Mouse (Mus musculus) adrenal gland (tissue): ENCODE measurements around the gene Wdr37.
"Not testable (repeated sequence)": the region's sequence is repeated elsewhere in the genome, so short reads cannot be mapped to it uniquely, and the experiment has no call there.

Experiments used
- intact Hi-C: fragments of 180-260 bp; cut with DNase I; formaldehyde crosslinking; loops from one replicate; pipeline ENCODE4 v1.15.1; 2025

Wdr37 gene

GRCm38 (mm10) chr13:8841846-8842245 lies 29.9 kb downstream of the Wdr37 start:
- intact Hi-C loops = not testable (repeated sequence)

- intact Hi-C loops = no loop called here
These were observed 30.8 kb downstream of the Wdr37 start for GRCm38 (mm10) chr13:8840941-8841340.

GRCm38 (mm10) chr13:8839937-8840336 lies 31.8 kb downstream of the Wdr37 start:
- intact Hi-C loops = no loop called here

DNA sequence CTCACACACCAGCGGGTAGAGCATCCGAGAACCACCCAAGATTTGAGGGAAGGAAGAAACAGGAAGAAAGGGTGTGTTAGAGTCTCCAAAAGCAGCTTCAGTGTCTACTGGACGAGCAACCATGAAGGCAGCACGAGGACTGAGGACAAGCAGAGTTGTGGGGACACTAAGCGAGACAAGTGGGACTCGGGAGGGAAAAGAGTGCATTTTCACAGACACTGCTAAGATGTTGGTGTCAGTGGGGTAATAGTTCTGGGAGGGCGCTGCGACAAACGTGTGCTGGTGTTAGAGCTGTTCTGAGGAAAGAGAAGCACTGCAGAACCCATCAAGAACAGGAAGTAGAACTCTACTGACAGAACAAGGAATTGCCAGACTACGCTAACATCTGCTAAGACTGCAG lies 32.6 kb downstream of the Wdr37 start:
- intact Hi-C loops = no loop called here

- intact Hi-C loops = no loop called here
These were observed 33.3 kb downstream of the Wdr37 start for GRCm38 (mm10) chr13:8838394-8838793.

DNA sequence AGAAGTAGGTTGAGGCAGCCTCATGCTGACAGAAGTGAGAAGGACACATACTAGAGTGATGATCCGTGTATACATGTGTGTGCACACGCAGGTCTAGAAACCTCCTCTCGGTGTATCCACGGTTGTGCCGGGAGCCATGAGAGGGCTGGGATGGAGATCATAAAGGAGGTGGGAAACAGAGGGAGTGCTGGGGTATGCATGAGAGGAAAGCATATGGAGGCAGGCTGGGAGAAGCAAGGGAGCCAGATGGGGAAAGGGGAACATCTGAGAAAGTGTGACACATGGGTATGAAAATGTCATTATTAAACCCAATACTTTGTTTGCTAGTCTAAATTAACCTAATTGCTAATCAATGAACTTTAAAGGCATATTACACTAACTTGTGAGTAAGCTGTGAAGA lies 37.1 kb downstream of the Wdr37 start:
- intact Hi-C loops = no loop called here

GRCm38 (mm10) chr13:8831546-8832251 lies 40.0 kb downstream of the Wdr37 start:
- intact Hi-C loops = no loop called here

DNA sequence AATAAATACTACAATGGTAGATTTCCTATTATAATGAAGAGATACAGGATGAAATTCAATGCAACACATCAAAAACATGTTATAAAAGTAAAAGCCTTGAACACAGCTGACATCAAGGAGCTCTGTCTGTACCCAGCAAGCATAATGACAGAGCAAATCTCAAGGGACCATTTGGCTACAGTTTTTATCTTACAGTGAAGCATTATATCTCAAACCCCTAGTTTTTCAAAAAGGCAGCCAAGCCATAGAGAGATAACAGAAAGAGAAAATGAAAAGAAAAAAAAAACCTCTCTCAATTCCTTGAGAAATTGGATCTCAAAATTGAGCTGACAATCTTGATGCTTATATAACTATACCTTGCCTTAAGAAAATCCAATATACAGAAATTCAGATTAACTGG lies 41.0 kb downstream of the Wdr37 start:
- intact Hi-C loops = no loop called here

GRCm38 (mm10) chr13:8829784-8830183 lies 41.9 kb downstream of the Wdr37 start:
- intact Hi-C loops = no loop called here

DNA sequence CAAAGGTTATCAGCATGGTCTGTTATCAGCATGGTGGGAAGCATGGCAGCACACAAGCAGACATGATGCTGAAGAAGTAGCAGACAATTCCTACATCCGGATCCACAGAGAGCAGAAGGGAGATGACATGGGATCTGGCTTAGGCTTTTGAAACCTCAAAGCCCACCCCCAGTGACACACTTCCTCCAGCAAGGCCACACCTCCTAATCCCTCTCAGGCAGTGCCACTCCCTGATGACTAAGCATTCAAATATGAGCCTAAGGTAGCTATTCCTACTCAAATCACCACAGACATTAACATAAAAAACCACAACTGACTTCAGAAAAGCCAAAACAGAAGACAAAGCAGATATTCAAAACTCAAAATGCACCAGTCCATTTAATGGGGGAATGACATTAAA lies 42.8 kb downstream of the Wdr37 start:
- intact Hi-C loops = no loop called here

- intact Hi-C loops = no loop called here
These were observed 48.2 kb downstream of the Wdr37 start for GRCm38 (mm10) chr13:8823546-8823945.

- intact Hi-C loops = no loop called here
These were observed 48.6 kb downstream of the Wdr37 start for GRCm38 (mm10) chr13:8823120-8823519.

GRCm38 (mm10) chr13:8822201-8822600 lies 49.5 kb downstream of the Wdr37 start:
- intact Hi-C loops = no loop called here

- intact Hi-C loops = no loop called here
These were observed 65.8 kb downstream of the Wdr37 start for GRCm38 (mm10) chr13:8805931-8806330.

- intact Hi-C loops = no loop called here
These were observed 71.1 kb downstream of the Wdr37 start for GRCm38 (mm10) chr13:8800576-8800975.

GRCm38 (mm10) chr13:8793217-8793616 lies 78.5 kb downstream of the Wdr37 start:
- intact Hi-C loops = no loop called here

DNA sequence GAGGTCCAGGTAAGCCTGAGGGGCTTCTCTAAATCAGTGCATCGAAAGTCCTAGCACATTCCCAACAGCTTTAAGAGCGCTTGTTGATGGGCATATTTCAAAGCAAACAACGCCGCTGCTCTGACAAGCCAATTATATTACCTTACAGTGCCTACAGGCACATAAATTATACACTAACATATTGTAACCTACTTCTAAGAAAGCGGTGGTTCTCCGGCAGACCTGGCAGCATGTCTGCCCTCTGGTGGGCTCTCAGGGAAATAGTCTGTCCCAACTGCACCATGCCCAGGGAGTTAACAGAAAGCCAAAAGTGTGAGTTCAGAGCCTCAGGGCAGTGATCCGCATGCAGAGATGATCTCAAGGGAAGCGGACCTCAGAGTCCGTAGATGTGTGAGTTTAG lies 86.5 kb downstream of the Wdr37 start:
- intact Hi-C loops = no loop called here

GRCm38 (mm10) chr13:8784308-8785061 lies 87.2 kb downstream of the Wdr37 start:
- intact Hi-C loops = loop anchor here (5.0 kb wide), 1 partner anchor 42 kb away; no protein-coding TSS in a partner anchor

DNA sequence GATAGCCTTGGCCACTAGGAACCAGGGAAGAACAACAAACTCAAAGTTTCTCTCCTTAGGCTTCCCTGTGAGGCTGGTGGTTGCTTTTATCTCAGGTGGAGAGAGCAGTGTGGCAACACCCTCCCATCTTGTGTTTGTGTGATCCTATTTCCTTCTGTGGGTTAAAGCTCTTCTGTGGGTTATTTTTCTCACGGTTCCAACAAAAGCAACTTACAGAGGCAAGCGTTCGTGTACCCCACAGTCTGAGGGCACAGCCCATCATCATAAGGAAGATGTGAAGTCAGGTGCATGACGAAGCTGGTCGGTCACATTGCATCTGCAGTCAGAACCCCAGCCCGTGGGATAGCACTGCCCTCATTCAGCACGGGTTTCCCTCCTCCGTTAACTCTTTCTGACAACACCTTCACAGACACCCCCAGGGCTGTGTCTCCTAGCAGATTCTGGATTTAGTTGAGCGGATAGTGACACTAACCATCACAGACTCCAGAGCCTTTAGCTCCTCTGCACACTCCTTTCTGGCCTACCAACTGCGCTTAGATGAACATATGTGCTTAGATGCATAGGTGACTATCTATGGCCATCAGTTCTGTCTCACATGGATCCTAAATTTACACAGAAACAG lies 87.9 kb downstream of the Wdr37 start:
- intact Hi-C loops = loop anchor here (5.0 kb wide), 1 partner anchor 41 kb away; no protein-coding TSS in a partner anchor

DNA sequence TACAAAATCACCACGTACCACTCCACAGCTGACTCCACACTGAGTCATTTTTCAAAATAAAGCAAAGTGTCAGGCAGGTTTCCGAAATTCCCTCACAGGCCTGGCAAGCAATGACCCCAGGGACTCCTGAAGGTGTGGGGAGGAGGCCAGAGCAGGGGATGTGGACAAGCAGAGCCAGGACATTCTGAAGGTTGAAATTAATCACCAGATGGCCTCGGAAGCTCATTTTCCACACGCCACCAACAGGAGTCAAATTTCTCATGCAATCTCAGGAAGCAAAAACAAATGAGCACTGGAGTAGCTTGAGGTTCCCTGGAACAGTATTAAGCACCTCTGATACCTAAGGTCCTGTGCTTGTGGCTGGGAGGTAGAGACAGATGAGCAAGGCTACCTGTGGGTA lies 89.1 kb downstream of the Wdr37 start:
- intact Hi-C loops = loop anchor here (5.0 kb wide), 1 partner anchor 40 kb away; no protein-coding TSS in a partner anchor

- intact Hi-C loops = loop anchor here (5.0 kb wide), 1 partner anchor 38 kb away; no protein-coding TSS in a partner anchor
These were observed 91.3 kb downstream of the Wdr37 start for GRCm38 (mm10) chr13:8780441-8780840.

- intact Hi-C loops = no loop called here
These were observed 101.1 kb downstream of the Wdr37 start for GRCm38 (mm10) chr13:8770616-8771015.
